Mouse (Mus musculus) thymus, postnatal 25 days (tissue): ENCODE data around the gene Cdca3.

Experiments
- DNase-seq: peaks from one replicate; pipeline ENCODE4 v3.0.0; 2022

The Cdca3 gene

GRCm38 (mm10) chr6:124836411-124836810, 7.1 kb downstream of the Cdca3 start:
- no peak for DNase-seq

- no peak for DNase-seq
Observed at GRCm38 (mm10) chr6:124839805-124840204, 10.5 kb downstream of the Cdca3 start.

- no peak for DNase-seq
Observed at GRCm38 (mm10) chr6:124840241-124841167, 11.2 kb downstream of the Cdca3 start, which contains the start of gene Gnb3. Gene Gnb3, minus strand, starts transcription at chr6:124840275.

- DNase-seq, result peak; percentile 96
Observed at GRCm38 (mm10) chr6:124847305-124847704, 18.0 kb downstream of the Cdca3 start.

GRCm38 (mm10) chr6:124850535-124850934, 21.2 kb downstream of the Cdca3 start:
- DNase-seq, result no peak

- DNase-seq, result no peak
Observed at GRCm38 (mm10) chr6:124854647-124855046, 25.3 kb downstream of the Cdca3 start.

- DNase-seq, result no peak
Observed at GRCm38 (mm10) chr6:124856321-124856720, 27.0 kb downstream of the Cdca3 start.

- DNase-seq, result peak; percentile 85
Observed at GRCm38 (mm10) chr6:124856916-124857839, 27.8 kb downstream of the Cdca3 start, which contains the start of gene P3h3. Gene P3h3, minus strand, starts transcription at chr6:124857752.

GRCm38 (mm10) chr6:124857840-124858530, 28.6 kb downstream of the Cdca3 start:
- no peak for DNase-seq

GRCm38 (mm10) chr6:124858561-124859318, 29.4 kb downstream of the Cdca3 start:
- no peak for DNase-seq

- DNase-seq, result peak; percentile 91
Observed at GRCm38 (mm10) chr6:124859725-124860124, 30.4 kb downstream of the Cdca3 start.

- no peak for DNase-seq
Observed at GRCm38 (mm10) chr6:124860511-124860910, 31.2 kb downstream of the Cdca3 start.

- DNase-seq, result no peak
Observed at GRCm38 (mm10) chr6:124861266-124861665, 31.9 kb downstream of the Cdca3 start.

GRCm38 (mm10) chr6:124861802-124862201, 32.5 kb downstream of the Cdca3 start:
- DNase-seq, result no peak

GRCm38 (mm10) chr6:124862406-124863124, 33.2 kb downstream of the Cdca3 start:
- peak; percentile 38 for DNase-seq

GRCm38 (mm10) chr6:124863125-124863657, 33.8 kb downstream of the Cdca3 start:
- peak; percentile 83 for DNase-seq

GRCm38 (mm10) chr6:124863658-124864298, 34.4 kb downstream of the Cdca3 start, which contains the start of gene Gpr162:
Gene Gpr162, minus strand, starts transcription at chr6:124863983.
- peak; percentile 76 for DNase-seq

- DNase-seq, result no peak
Observed at GRCm38 (mm10) chr6:124865766-124866362, 36.5 kb downstream of the Cdca3 start.

- no peak for DNase-seq
Observed at GRCm38 (mm10) chr6:124866560-124866959, 37.2 kb downstream of the Cdca3 start.

GRCm38 (mm10) chr6:124874348-124874747, 45.0 kb downstream of the Cdca3 start:
- no peak for DNase-seq
